Mouse (Mus musculus) neutrophil, adult 5-6 weeks (primary cell): Measurements from ENCODE around the gene Hoxd4. TPM values are rescaled to one million over a fixed set of nuclear protein-coding genes. Genes with fewer than 3 reads are reported as not detected.

Experiments used
- ATAC-seq: fragments of 151-379, 151-347 bp; 2 replicates; pipeline ENCODE4 v1.8.0; 2017; ENCODE audit warnings: mild to moderate bottlenecking, moderate TSS enrichment; ENCODE audit not compliant: insufficient number of reproducible peaks, poor library complexity, low FRiP score, severe bottlenecking; ENCODE audit errors: extremely low read depth
- total RNA-seq: library from RNA; stranded (forward); fragments of 200-1000 nt; gene quantifications from 2 replicates; pipeline ENCODE4 v1.2.3, GENCODE M21; 2017

Hoxd4 gene
- not detected in 2 replicates for total RNA-seq

DNA sequence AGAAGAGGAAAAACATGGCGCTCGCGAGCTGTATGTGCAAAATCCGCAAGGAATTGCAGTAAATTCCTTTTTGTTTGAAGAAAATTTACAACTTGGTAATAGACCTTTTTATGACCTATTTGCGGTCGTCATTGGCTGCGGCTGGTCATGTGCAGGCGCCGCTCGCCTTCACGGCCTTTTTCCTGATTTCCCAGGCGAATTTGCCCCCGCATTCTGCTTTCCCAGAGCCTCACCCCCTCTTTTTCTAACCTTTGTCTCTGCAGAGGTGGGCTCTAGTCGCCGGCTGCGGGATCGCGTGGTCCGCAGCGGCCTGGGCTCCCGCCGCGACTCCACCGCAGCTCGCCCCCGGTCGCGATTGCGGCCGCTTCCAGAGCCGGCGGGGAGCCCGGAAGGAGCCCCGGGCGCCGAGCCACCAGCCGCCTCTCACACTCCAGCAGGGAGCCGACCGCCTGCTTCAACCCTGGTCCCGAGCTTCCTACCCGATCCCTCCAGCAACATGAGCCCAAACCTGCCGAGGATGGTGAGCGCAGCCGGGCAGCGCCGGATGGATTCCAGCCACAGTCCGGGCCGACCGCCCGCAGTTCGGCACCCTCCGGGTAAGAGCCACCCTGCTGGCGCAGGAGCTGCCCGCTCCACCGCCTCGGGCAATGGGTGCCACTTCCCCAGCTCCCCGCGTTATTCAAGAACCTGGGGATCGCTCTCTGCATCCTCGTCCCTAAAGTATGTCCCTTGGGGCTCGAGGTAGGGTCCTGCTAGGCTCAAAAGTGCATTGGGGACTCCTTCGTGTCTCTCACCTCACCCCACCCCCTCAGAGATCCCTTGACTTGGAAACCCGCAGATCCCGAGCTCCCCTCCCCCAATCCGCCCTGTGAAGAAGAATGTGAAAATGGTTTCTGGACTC, at the start of gene Hoxd4, which contains the start of gene Hoxd3:
Gene Hoxd4, plus strand, starts transcription at position 209 of the 901 bp plus-strand sequence.
Gene Hoxd3, plus strand, starts transcription at position 207 of the 901 bp plus-strand sequence.
- ATAC-seq, result no peak

DNA sequence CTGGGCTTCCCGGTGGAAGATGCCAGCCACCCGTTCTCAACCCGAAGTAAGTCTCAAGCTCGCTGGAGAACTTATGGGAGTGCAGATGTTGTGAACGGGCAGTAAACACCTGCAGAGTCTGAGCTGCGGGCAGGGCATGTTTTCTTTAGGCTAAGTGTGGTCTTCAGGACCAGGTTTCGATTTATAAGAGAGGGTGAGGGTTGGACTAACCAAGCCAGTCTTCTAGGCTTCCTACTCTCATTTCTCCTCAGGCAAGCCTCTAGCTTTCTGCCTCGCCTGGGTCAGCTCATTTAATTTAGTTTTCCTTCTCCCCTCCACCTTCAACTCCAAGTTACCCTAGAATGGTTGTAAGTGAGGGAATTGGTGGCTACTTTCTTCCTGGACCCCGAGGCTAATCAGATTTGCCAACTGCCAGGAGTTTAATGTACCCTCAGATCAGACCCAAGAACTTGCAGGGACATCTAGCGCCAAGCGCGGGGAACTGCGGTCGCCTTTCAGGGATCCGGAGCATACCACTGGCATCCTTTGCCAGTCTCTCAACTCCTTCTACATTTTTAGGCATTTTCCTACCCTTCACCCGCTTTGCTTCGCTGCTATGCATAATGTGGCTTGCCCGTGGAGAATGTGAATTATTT, 48.3 kb upstream of the Hoxd4 start:
- ATAC-seq, result no peak

GRCm38 (mm10) chr2:74666411-74666810, 45.3 kb upstream of the Hoxd4 start:
- ATAC-seq, result no peak

DNA sequence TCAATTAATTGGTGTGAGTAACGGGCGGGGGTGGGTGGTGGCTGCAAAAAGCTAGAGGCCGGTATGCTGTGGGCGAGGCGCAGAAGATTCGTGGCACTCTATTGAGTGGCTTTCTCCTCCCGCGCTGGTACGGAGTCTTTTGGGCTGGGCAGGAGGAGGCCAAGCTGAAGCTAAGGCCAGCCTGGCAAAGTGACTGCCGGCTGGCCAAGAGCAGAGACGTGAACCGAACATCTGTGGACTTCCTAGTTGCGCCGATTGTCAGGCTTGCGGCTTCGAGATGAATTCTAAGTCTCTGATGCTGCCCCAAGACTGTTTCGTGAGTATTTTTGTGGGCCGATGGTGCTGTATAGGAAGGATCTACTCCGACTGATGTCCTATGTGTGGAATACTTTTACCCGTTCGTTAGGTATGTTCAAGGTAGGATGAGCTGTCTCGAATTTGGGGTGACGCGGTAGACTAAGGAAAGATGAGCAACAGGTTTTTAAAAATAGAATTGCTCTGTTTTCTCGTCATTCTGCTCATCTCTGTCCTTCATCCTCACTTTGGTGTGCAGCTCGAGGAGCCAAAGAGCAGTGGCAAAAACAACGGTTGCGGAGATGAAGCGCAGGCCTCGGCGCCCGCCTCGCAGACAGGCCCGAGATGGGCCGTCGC, 44.4 kb upstream of the Hoxd4 start:
- no peak for ATAC-seq

DNA sequence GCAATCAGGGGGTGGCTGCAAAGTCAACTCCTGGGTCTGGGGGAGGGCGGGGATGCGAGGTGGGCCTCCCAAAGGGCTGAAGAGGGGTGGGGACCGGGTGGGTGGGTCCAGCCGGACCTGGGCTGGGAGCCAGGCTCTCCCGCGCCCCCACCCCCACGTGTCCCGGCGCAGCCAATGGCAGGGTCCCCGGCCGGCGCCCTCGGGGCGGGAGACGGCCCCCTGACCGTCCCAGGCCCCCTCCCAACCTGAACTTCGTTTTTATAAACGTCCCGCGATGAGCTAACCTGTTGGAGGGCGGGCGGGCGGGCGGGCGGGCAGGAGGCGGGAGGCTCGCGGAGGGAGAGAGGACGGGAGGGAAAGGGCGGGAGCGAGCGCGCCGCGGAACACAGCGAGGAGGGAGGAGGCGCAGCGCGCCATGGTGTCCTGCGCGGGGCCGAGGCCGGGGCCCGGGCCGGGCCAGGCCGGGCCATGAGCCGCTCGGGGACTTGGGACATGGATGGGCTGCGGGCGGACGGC, 43.8 kb upstream of the Hoxd4 start, which contains the start of gene Hoxd13:
Gene Hoxd13, plus strand, starts transcription at position 469 of the 516 bp plus-strand sequence.
- no peak for ATAC-seq

- no peak for ATAC-seq
Measured at GRCm38 (mm10) chr2:74668370-74669229, 43.1 kb upstream of the Hoxd4 start.

DNA sequence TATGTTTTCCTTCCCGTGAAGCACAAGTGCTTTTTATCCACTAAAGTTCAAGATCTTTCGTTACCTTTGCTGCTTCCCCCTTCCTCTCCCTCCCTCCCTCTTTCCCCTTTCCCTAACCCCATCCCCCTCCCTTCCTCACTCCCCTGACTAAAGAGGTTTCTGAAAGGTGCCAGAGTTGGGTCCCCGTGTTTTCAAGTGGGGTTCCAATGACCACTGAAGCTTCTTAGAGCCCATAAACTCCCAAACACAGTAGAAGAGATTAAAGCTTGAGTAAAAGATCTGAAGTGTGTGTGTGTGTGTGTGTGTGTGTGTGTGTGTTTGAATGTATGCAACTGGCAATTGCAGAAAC, 42.5 kb upstream of the Hoxd4 start:
- no peak for ATAC-seq

DNA sequence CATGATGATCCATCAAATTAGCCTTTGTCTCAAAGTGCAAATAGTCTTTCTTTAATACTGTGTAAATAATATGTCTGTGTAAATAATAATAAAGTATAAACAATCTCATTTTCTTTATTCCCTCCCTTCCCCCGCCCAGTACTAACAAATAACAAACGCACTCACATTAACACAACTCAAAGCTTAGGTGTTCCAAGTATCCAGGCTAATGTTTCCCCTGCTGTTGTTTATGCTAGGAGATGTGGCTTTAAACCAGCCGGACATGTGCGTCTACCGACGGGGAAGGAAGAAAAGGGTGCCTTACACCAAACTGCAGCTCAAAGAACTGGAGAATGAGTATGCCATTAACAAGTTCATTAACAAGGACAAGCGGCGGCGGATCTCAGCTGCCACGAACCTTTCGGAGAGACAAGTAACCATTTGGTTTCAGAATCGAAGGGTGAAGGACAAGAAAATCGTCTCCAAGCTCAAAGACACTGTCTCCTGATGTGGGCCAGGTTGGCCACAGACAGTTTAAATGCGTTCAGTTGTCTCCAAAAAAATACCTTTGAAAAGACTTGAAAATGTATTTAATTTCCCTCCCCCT, 42.0 kb upstream of the Hoxd4 start:
- no peak for ATAC-seq

GRCm38 (mm10) chr2:74670632-74671188, 41.0 kb upstream of the Hoxd4 start:
- no peak for ATAC-seq

DNA sequence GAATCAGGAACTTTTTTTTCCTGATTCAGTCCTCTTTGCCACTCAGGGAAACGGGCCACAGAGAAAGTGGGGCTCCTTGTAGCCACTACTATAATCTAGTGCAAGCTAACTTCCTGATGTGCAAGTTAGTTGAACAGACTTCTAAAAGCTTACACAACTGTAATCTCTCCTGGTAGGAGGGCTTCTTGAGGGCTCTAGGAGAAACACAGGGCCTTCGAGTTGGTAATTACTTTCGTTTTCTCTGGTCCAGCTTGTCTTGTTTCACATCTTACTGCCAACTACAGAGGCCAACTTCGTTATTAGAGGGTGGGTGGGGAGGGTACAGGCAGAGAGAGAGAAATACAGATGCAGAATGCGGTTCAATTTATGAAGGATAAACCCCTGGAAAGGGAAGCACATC, 39.9 kb upstream of the Hoxd4 start:
- no peak for ATAC-seq

- peak; percentile 55; the same call in 1 of the 2 replicates for ATAC-seq
Measured at GRCm38 (mm10) chr2:74672481-74673362, 39.0 kb upstream of the Hoxd4 start.

DNA sequence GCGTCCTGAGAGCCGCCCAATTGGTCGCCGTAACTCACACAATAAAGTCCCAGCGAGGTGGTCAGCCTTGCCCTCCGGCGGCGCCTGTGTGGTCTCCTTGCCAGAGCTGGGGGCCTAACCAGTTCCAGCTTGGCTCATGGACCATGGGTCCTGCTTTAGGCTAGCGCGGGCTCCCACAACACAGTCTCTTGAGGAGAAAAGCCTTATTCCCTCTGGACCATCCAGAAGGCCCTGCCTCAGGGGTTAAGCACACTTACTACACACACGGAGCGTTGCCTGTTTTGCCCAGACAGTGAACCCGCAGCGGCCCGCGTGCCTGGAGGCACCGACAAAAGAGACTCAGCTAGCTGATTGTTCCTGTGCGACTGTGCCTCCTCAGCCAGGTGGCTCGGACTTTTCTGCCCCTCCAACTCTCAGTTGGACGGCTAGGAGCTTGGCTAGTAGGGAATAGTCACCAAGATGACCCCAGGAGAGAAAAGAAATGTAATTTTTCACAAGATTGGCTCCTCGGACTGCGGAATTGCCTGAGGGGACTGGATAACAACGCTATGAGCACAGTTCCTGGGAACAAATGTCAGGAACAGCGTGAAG, 37.8 kb upstream of the Hoxd4 start:
- no peak for ATAC-seq

GRCm38 (mm10) chr2:74674881-74675665, 36.7 kb upstream of the Hoxd4 start, which contains the start of gene Hoxd12:
Gene Hoxd12, plus strand, starts transcription at chr2:74675013.
- no peak for ATAC-seq

DNA sequence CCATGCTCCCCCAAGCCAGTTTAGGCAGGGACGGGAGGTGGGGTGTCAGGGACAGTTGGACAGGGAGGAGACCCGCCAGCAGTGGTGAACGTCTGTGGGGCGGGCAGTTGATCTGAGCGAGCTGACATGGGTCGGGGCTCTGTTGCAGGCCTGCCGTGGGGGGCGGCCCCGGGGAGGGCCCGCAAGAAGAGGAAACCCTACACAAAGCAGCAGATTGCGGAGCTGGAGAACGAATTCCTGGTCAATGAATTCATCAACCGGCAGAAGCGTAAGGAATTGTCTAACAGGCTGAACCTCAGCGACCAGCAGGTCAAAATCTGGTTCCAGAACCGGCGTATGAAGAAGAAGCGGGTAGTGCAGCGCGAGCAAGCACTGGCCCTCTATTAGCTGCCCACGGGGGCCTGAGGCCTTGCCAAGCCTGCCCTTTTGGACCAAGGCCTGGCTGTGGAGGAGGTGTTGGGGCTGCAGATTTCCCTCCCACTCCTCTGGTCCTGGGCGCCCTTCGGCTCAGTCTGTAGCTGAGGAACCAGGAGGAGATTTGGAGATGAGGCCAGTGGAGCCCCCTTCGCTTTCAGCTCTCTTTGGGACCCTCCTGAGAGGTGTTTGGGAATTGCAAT, 36.0 kb upstream of the Hoxd4 start:
- ATAC-seq, result no peak

DNA sequence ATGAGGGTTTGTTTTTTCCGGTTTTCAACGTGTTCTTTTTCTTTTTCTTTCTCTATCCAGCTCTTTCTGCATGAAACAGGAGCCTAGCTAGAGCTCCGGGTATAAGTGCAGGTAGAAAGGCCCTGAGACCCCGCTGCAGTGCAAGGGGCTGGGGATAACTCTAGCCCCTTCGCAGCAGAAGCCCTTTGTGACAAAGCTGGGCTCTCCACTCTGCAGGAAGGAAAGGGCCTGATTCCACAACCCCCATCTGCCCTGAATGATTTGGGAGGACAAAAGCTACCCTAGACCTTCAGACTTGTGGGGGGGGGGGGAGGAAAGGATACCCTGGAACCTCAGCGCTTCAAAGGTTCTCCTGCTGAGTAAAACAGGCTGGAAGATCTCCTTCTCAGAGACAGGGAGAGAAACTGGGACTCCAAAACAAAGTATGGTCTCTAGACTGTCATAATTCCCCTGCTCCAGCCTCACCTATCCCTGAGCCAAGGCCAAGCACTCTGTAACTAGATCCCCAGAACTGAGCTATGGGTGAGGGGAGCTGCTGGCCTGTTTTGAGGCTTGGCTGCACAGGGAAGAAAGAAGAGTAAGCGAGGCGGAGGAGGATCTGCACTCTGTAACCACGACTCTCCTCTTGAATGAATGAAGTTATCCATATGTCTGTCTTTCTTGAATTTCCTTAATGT, 35.2 kb upstream of the Hoxd4 start:
- no peak for ATAC-seq
